Comparison of ENCODE assay signal across 9 mouse cellular contexts in the genomic region with DNA sequence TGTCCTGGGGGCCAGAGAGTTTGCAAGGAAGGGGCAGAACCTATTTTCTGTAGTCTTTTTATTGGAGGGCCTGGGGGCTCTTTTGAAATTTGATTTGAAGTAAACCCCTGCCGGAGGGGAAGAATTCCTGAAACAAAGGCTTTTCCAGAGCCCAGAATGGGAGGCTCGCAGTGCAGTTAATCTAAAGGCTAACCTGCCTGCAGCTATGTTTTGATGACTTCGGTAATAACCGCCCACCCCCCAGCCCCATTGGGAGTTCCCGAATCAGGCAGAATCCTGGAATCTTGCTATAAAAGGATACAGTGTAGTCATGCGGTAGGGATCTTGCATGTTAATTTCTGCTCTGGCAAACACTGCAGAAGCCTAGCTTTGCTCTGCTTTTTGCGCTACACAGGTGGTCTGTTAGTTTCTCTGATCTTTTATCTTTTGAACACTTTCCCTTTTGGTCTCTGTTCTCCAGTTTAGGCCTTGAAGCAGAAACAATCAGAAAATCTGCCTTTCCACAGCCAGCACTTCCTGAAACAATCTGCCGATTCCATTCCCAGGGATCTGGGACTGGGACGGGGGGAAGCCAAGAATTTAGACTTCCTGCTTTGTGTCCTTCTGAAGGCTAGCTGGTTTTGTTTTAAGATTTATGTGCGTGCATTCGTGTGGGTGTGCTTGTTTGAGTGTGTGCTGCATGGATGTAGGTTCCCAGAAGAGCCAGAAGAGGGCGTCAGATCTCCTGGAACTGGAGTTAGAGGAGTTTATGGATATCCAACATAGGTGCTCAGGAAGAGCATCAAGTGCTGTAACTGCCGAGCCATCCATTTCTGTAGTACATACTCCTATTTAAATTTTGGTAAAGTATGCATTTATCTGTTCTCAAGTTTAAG. TPM values are rescaled to one million over a fixed set of nuclear protein-coding genes. Genes with fewer than 3 reads are reported as not detected.
A peak's percentile ranks its signal among the peaks of the same experiment; 100 is the strongest.
DNase-seq lines count a peak whose midpoint lies in the region; ATAC-seq lines count a peak whose summit lies in the region.
"Had no signal": no experiment of that assay in that cellular context is flagged by ENCODE, and none has a peak within 500 bp of the region (broad histone marks: within the 10 kb centered on the region; RNA-seq: fewer than 3 reads in every experiment).

No protein-coding gene starts in this region.

- peak overlapping the region; percentile 99 for H3K27ac ChIP-seq in heart, embryonic 10.5 days
- peak overlapping the region; percentile 88 for H3K27ac ChIP-seq in forebrain, embryonic 13.5 days

- H3K36me3 ChIP-seq in heart, embryonic 10.5 days, result no peaks in the 10 kb centered on the region
- H3K36me3 ChIP-seq in forebrain, embryonic 13.5 days (ENCODE audit: poor library complexity, severe bottlenecking), result no peaks in the 10 kb centered on the region
- H3K36me3 ChIP-seq: G1E had no signal

- H3K4me3 ChIP-seq in heart, embryonic 10.5 days, result peak overlapping the region; percentile 97
- H3K4me3 ChIP-seq in forebrain, embryonic 13.5 days, result peak overlapping the region; percentile 86

- peak overlapping the region; percentile 93 for H3K4me2 ChIP-seq in forebrain, embryonic 13.5 days

- peak; percentile 83 for DNase-seq in heart, embryonic 10.5 days (ENCODE audit: low spot score)
- no peak for DNase-seq in heart, adult 8-10 months (ENCODE audit: low spot score)
- peak; percentile 37 for DNase-seq in MN1 (ENCODE audit: low spot score)
- peak; percentile 13 for DNase-seq in kidney, postnatal 14 days
- DNase-seq in neural tube, embryonic 10.5 days (ENCODE audit: extremely low spot score, low spot score), result peak; percentile 46
- DNase-seq in spleen, postnatal 36 days (ENCODE audit: low spot score in 2 of 2), result no peak
- DNase-seq in cerebellum, adult 18-20 months, result no peak

- H3K4me1 ChIP-seq in heart, embryonic 10.5 days, result peaks cover 52% of the 10 kb centered on the region
- H3K4me1 ChIP-seq in forebrain, embryonic 13.5 days, result peaks cover 32% of the 10 kb centered on the region

- H3K9me3 ChIP-seq in heart, embryonic 10.5 days, result no peaks in the 10 kb centered on the region
- no peaks in the 10 kb centered on the region for H3K9me3 ChIP-seq in forebrain, embryonic 13.5 days (replicated peaks)
- H3K9me3 ChIP-seq: G1E had no signal

- H3K27me3 ChIP-seq in heart, embryonic 10.5 days (ENCODE audit: insufficient read depth, poor library complexity, severe bottlenecking), result no peaks in the 10 kb centered on the region
- H3K27me3 ChIP-seq in forebrain, embryonic 13.5 days, result no peaks in the 10 kb centered on the region; the same call in 1 of the 2 replicates

- no peak for ATAC-seq in forebrain, embryonic 13.5 days

- WGBS in heart, embryonic 10.5 days, result 10% methylated on average over 13 of the region's 13 CpGs
- WGBS in forebrain, embryonic 13.5 days, result 10% methylated on average over 13 of the region's 13 CpGs

- H3K9ac ChIP-seq in forebrain, embryonic 13.5 days, result peak overlapping the region; percentile 87

RNA-seq across cellular contexts. Expression of a gene that starts 2.2 kb away (rescaled TPM):
- polyA plus RNA-seq in heart, embryonic 10.5 days (2016; fragmentation: Nextera tagmentation; extraction: Ambion mirVana), result 39.2 and 56.0 TPM in 2 replicates
- total RNA-seq in heart, adult 8-10 months (2022), result 100 to 1,000 TPM in 3 of 4 experiments, 10 to 100 TPM in 1; 92.6 to 118 (median 111) TPM
- 22.7 and 23.9 TPM in 2 replicates for polyA plus RNA-seq in forebrain, embryonic 13.5 days (2015; fragmentation: Nextera tagmentation; extraction: Ambion mirVana)

RNA-seq across cellular contexts. Expression of a gene that starts 34.4 kb away (rescaled TPM):
- 8.3 and 8.4 TPM in 2 replicates for polyA plus RNA-seq in heart, embryonic 10.5 days (2016; fragmentation: Nextera tagmentation; extraction: Ambion mirVana)
- total RNA-seq in heart, adult 8-10 months (2022), result 1 to 10 TPM; 4.0 to 6.2 (median 5.1) TPM
- 25.4 and 27.5 TPM in 2 replicates for polyA plus RNA-seq in forebrain, embryonic 13.5 days (2015; fragmentation: Nextera tagmentation; extraction: Ambion mirVana)

RNA-seq across cellular contexts. Expression of a gene that starts 46.2 kb away (rescaled TPM):
- polyA plus RNA-seq in heart, embryonic 10.5 days (2016; fragmentation: Nextera tagmentation; extraction: Ambion mirVana), result 39.0 and 42.7 TPM in 2 replicates
- total RNA-seq in heart, adult 8-10 months (2022), result 10 to 100 TPM; 35.4 to 40.8 (median 39.8) TPM
- 46.5 and 47.2 TPM in 2 replicates for polyA plus RNA-seq in forebrain, embryonic 13.5 days (2015; fragmentation: Nextera tagmentation; extraction: Ambion mirVana)

Comparison
In these comparisons a context has a peak if more than half of its experiments do, and no peak if none do; other contexts are left out.
1. DNase-seq: peak in heart, embryonic 10.5 days (single experiment), MN1 (single experiment), kidney, postnatal 14 days (single experiment) and neural tube, embryonic 10.5 days (single experiment); none in heart, adult 8-10 months (single experiment), spleen, postnatal 36 days (0 of 2) and cerebellum, adult 18-20 months (0 of 2).